Mouse (Mus musculus) heart, adult 2 months (tissue): ENCODE measurements around the gene Plxnc1. TPM values are rescaled to one million over a fixed set of nuclear protein-coding genes. Genes with fewer than 3 reads are reported as not detected.

Experiments
- DNase-seq, 2 experiments: peaks; one replicate each; pipeline ENCODE4 v3.0.0; 2021
- H3K27ac ChIP-seq: fragments of 200-600 bp; 2 replicates; pipeline ENCODE4 v1.8.1; 2022
- H3K27me3 ChIP-seq: fragments of 200-500 bp; 2 replicates; pipeline ENCODE4 v1.6.1; 2012; ENCODE audit warnings: mild to moderate bottlenecking, low read length, inconsistent platforms, mixed read lengths; ENCODE audit not compliant: control insufficient read depth, insufficient read depth
- H3K36me3 ChIP-seq: fragments of 200-500 bp; 2 replicates; pipeline ENCODE4 v1.6.1; 2012; ENCODE audit warnings: low read length, inconsistent platforms; ENCODE audit not compliant: control insufficient read depth, insufficient read depth
- H3K4me1 ChIP-seq: fragments of 200-500 bp; 2 replicates; pipeline ENCODE4 v1.6.1; 2011; ENCODE audit warnings: low read length; ENCODE audit not compliant: control insufficient read depth, insufficient read depth
- H3K4me3 ChIP-seq: fragments of 200-600 bp; 2 replicates; pipeline ENCODE4 v1.8.1; 2022
- H3K79me2 ChIP-seq: fragments of 200-500 bp; replicated peaks from 2 replicates; pipeline ENCODE4 v1.6.1; 2012; ENCODE audit warnings: mild to moderate bottlenecking, inconsistent platforms, low read length, moderate library complexity, mixed read lengths; ENCODE audit not compliant: control insufficient read depth, insufficient read depth
- H3K9ac ChIP-seq: fragments of 200-500 bp; 2 replicates; pipeline ENCODE4 v1.6.1; 2012; ENCODE audit warnings: low read depth, mild to moderate bottlenecking, control low read depth, inconsistent platforms, low read length, mixed read lengths
- CTCF ChIP-seq: fragments of 200-600 bp; IDR thresholded peaks from 2 replicates; pipeline ENCODE4 v1.8.1; 2022; ENCODE audit warnings: antibody characterized with exemption, mild to moderate bottlenecking, moderate library complexity
- EP300 ChIP-seq: fragments of 200-500 bp; IDR thresholded peaks from 2 replicates; pipeline ENCODE4 v1.6.1; 2011; ENCODE audit warnings: low read depth, low read length, control low read depth; ENCODE audit not compliant: insufficient read depth
- POLR2A ChIP-seq: fragments of 200-500 bp; IDR thresholded peaks from 2 replicates; pipeline ENCODE4 v1.6.1; 2011; ENCODE audit warnings: mild to moderate bottlenecking, low read depth, low read length, control low read depth; ENCODE audit not compliant: insufficient read depth
- WGBS: fragments of 180-500 bp; shearing (Covaris S2); methylation state at CpG from one replicate; pipeline ENCODE4 v1.1.7; 2018; 5-methylcytosine and 5-hydroxymethylcytosine counted together
- intact Hi-C: fragments of 180-260 bp; cut with DNase I; formaldehyde crosslinking; loops from one replicate; pipeline ENCODE4 v1.15.1; 2025
- polyA plus RNA-seq: library from polyadenylated mRNA; depleted of rRNA; stranded (reverse); fragments of >200 nt; gene quantifications from 2 replicates; pipeline ENCODE4 v1.2.3, GENCODE M21; 2012
- total RNA-seq, 2 experiments: library from RNA; stranded (reverse); gene quantifications; 2 replicates each; pipeline ENCODE4 v1.2.3; 2021

Plxnc1 gene
- total and polyA plus RNA-seq, 3 experiments, result 0.84 to 2.3 (median 2.0) TPM

- TF ChIP-seq POLR2A (no peak), CTCF (no peak), EP300 (no peak)
- no peaks in the 10 kb centered on the region for H3K27me3 ChIP-seq
- intact Hi-C loops, result no loop called here
- H3K79me2 ChIP-seq, result no peaks in the 10 kb centered on the region
- H3K9ac ChIP-seq, result no peak overlapping the region
- H3K27ac ChIP-seq, result no peak overlapping the region
- no peaks in the 10 kb centered on the region for H3K36me3 ChIP-seq
- H3K4me1 ChIP-seq, result peaks cover 5% of the 10 kb centered on the region
- DNase-seq, result no peak
- H3K4me3 ChIP-seq, result no peak overlapping the region
- WGBS, result 70% methylated on average over 12 of the region's 12 CpGs
Observed at GRCm38 (mm10) chr10:94922848-94923247, 21.8 kb downstream of the Plxnc1 start.

- no peaks in the 10 kb centered on the region for H3K27me3 ChIP-seq
- H3K4me3 ChIP-seq, result no peak overlapping the region
- H3K27ac ChIP-seq, result no peak overlapping the region
- H3K9ac ChIP-seq, result no peak overlapping the region
- no peaks in the 10 kb centered on the region for H3K79me2 ChIP-seq
- no peak for DNase-seq
- TF ChIP-seq EP300 (no peak), CTCF (no peak), POLR2A (no peak)
- intact Hi-C loops, result no loop called here
- H3K4me1 ChIP-seq, result peaks cover 5% of the 10 kb centered on the region
- H3K36me3 ChIP-seq, result no peaks in the 10 kb centered on the region
- 85% methylated on average over 6 of the region's 6 CpGs for whole genome bisulfite sequencing
Observed at GRCm38 (mm10) chr10:94921751-94922150, 22.9 kb downstream of the Plxnc1 start.

GRCm38 (mm10) chr10:94920526-94920925 lies 24.1 kb downstream of the Plxnc1 start:
- no peak overlapping the region for H3K27ac ChIP-seq
- H3K79me2 ChIP-seq, result no peaks in the 10 kb centered on the region
- H3K4me3 ChIP-seq, result no peak overlapping the region
- no peak for TF ChIP-seq EP300
- no peak for TF ChIP-seq CTCF
- no peak for TF ChIP-seq POLR2A
- intact Hi-C loops, result no loop called here
- no peaks in the 10 kb centered on the region for H3K27me3 ChIP-seq
- no peak for DNase-seq
- WGBS, result 70% methylated on average over 8 of the region's 8 CpGs
- no peaks in the 10 kb centered on the region for H3K36me3 ChIP-seq
- H3K4me1 ChIP-seq, result peaks cover 5% of the 10 kb centered on the region
- no peak overlapping the region for H3K9ac ChIP-seq

DNA sequence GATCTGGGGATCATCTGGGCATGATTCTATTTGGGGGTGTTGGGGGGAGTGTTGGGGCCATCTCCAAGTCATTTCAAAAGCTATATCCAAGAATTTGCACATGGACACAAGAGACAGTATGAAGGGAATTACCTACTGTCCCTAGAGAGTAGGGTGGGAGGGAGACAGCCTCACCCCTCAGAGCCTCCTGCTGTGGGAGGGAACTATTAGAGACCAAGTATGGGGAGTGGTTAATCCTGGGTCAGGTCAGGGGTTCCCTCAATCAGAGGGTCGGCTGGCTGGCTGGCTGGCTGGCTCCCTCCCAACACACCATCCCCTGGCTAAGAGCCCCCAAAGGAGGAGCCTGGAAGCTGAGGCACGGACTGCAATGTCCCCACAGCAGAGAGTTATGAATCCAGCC lies 24.7 kb downstream of the Plxnc1 start:
- no peaks in the 10 kb centered on the region for H3K36me3 ChIP-seq
- WGBS, result 49% methylated on average over 2 of the region's 2 CpGs
- intact Hi-C loops, result no loop called here
- H3K9ac ChIP-seq, result no peak overlapping the region
- no peaks in the 10 kb centered on the region for H3K79me2 ChIP-seq
- peaks cover 5% of the 10 kb centered on the region for H3K4me1 ChIP-seq
- H3K4me3 ChIP-seq, result no peak overlapping the region
- no peak for DNase-seq
- no peaks in the 10 kb centered on the region for H3K27me3 ChIP-seq
- H3K27ac ChIP-seq, result no peak overlapping the region
- TF ChIP-seq POLR2A (no peak), CTCF (no peak), EP300 (no peak)

DNA sequence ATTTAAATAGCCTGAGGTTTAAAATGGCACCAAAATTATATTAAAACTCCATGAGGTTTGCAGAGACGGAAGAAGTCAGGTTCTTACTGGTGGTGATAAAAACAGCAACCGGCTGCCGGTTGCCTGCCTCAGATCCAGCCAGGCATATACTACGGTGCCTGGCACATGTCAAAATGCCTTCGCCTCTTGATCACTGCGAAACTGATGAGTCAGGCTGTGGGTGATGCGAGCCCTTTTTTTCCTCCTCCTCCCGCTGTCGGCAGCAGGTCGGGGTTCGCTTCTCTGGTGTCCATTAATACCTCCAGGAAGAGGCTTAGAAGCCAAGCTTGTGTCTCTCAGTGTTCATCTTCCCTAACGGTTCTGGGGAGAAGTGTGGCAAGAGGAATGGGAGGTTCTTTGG lies 25.1 kb downstream of the Plxnc1 start:
- Histone ChIP-seq H3K4me1 (peaks cover 4% of the 10 kb centered on the region), H3K27ac (no peak overlapping the region), H3K4me3 (peak overlapping the region; percentile 28; the same call in 1 of the 2 replicates), H3K9ac (peak overlapping the region; percentile 4; the same call in 1 of the 2 replicates), H3K27me3 (no peaks in the 10 kb centered on the region), H3K79me2 (no peaks in the 10 kb centered on the region), H3K36me3 (no peaks in the 10 kb centered on the region)
- no peak for TF ChIP-seq POLR2A
- TF ChIP-seq EP300, result no peak
- TF ChIP-seq CTCF, result no peak
- DNase-seq, result peak in 1 of 2 experiments; percentile 55
- WGBS, result 42% methylated on average over 12 of the region's 12 CpGs
- intact Hi-C loops, result no loop called here

DNA sequence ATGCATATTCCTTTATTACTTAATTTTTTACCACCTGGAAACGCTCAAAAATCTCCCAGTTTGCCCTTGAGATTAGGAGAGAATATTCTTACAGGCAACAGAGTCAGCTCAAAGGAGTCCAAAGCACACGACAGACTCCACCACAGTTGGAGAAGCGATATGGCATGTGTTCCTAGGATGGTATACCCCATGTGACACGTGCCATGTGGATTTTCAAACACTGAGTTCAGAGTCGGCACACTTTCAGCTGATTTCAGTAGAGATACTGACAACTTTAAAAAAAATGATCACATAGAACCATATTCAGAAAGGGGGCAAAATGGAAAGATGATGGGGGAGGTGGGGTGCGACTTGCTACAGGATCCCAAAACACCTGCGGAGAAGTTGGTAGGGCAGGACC lies 26.0 kb downstream of the Plxnc1 start:
- H3K27me3 ChIP-seq, result no peaks in the 10 kb centered on the region
- H3K4me1 ChIP-seq, result peaks cover 3% of the 10 kb centered on the region
- no peak overlapping the region for H3K9ac ChIP-seq
- 87% methylated on average over 7 of the region's 7 CpGs for WGBS
- intact Hi-C loops, result no loop called here
- DNase-seq, result no peak
- no peaks in the 10 kb centered on the region for H3K36me3 ChIP-seq
- no peak overlapping the region for H3K4me3 ChIP-seq
- TF ChIP-seq CTCF, result no peak
- no peak for TF ChIP-seq EP300
- no peak for TF ChIP-seq POLR2A
- no peak overlapping the region for H3K27ac ChIP-seq
- H3K79me2 ChIP-seq, result no peaks in the 10 kb centered on the region

GRCm38 (mm10) chr10:94917990-94918389 lies 26.6 kb downstream of the Plxnc1 start:
- Histone ChIP-seq H3K4me3 (no peak overlapping the region), H3K79me2 (no peaks in the 10 kb centered on the region), H3K4me1 (peaks cover 2% of the 10 kb centered on the region; the same call in 1 of the 2 replicates), H3K27ac (no peak overlapping the region), H3K27me3 (no peaks in the 10 kb centered on the region), H3K9ac (no peak overlapping the region), H3K36me3 (no peaks in the 10 kb centered on the region)
- intact Hi-C loops, result no loop called here
- no peak for TF ChIP-seq POLR2A
- TF ChIP-seq CTCF, result no peak
- WGBS, result 83% methylated on average over 2 of the region's 2 CpGs
- no peak for DNase-seq
